Mouse (Mus musculus) frontal cortex, adult (tissue): ENCODE results near the gene Slc6a12.

Experiments used
- ATAC-seq: cut with Nextera tagmentation; 2 replicates; pipeline ENCODE4 v1.9.2; 2017; ENCODE audit warnings: mild to moderate bottlenecking, moderate library complexity, mixed read lengths; ENCODE audit not compliant: low TSS enrichment

The Slc6a12 gene

GRCm38 (mm10) chr6:121343026-121343770, at the start of gene Slc6a12:
TSS of gene Slc6a12 (plus strand) at chr6:121343076.
- no peak for ATAC-seq

GRCm38 (mm10) chr6:121299317-121299716, 43.6 kb upstream of the Slc6a12 start:
- ATAC-seq: no peak

GRCm38 (mm10) chr6:121299954-121300353, 42.9 kb upstream of the Slc6a12 start, which contains the start of gene Slc6a13:
TSS of gene Slc6a13 (plus strand) at chr6:121300227.
- ATAC-seq: no peak

GRCm38 (mm10) chr6:121300504-121300903, 42.4 kb upstream of the Slc6a12 start:
- no peak for ATAC-seq

- ATAC-seq: no peak
Measured at GRCm38 (mm10) chr6:121303466-121304220, 39.2 kb upstream of the Slc6a12 start.

- no peak for ATAC-seq
Measured at GRCm38 (mm10) chr6:121304630-121305029, 38.2 kb upstream of the Slc6a12 start.

- no peak for ATAC-seq
Measured at GRCm38 (mm10) chr6:121305571-121305970, 37.3 kb upstream of the Slc6a12 start.

- ATAC-seq: no peak
Measured at GRCm38 (mm10) chr6:121310984-121311383, 31.9 kb upstream of the Slc6a12 start.

- no peak for ATAC-seq
Measured at GRCm38 (mm10) chr6:121319099-121319498, 23.8 kb upstream of the Slc6a12 start.

GRCm38 (mm10) chr6:121322381-121323110, 20.3 kb upstream of the Slc6a12 start:
- no peak for ATAC-seq

- no peak for ATAC-seq
Measured at GRCm38 (mm10) chr6:121325298-121325697, 17.6 kb upstream of the Slc6a12 start.

GRCm38 (mm10) chr6:121325740-121326139, 17.1 kb upstream of the Slc6a12 start:
- ATAC-seq: no peak

GRCm38 (mm10) chr6:121326486-121327069, 16.3 kb upstream of the Slc6a12 start:
- ATAC-seq: no peak

GRCm38 (mm10) chr6:121328417-121328884, 14.4 kb upstream of the Slc6a12 start:
- peak; percentile 60 for ATAC-seq

GRCm38 (mm10) chr6:121329848-121330508, 12.9 kb upstream of the Slc6a12 start:
- no peak for ATAC-seq

- no peak for ATAC-seq
Measured at GRCm38 (mm10) chr6:121335841-121336240, 7.0 kb upstream of the Slc6a12 start.

- no peak for ATAC-seq
Measured at GRCm38 (mm10) chr6:121336558-121336957, 6.3 kb upstream of the Slc6a12 start.

- ATAC-seq: no peak
Measured at GRCm38 (mm10) chr6:121337229-121337628, 5.6 kb upstream of the Slc6a12 start.

GRCm38 (mm10) chr6:121337770-121338518, 4.9 kb upstream of the Slc6a12 start:
- peak; percentile 95 for ATAC-seq

GRCm38 (mm10) chr6:121338519-121338896, 4.4 kb upstream of the Slc6a12 start:
- no peak for ATAC-seq

- ATAC-seq: no peak
Measured at GRCm38 (mm10) chr6:121341650-121342049, 1.2 kb upstream of the Slc6a12 start.
